Mouse (Mus musculus) myocyte (in vitro differentiated cells): ENCODE results near the gene Syt12.

Source experiments
- E2F4 ChIP-seq: IDR thresholded peaks from one replicate; pipeline ENCODE4 v1.6.1; 2011; ENCODE audit warnings: mild to moderate bottlenecking, control low read depth, moderate library complexity; ENCODE audit not compliant: insufficient read depth
- MAX ChIP-seq: IDR thresholded peaks from one replicate; pipeline ENCODE4 v1.6.1; 2011; ENCODE audit warnings: low read depth, mild to moderate bottlenecking, control low read depth
- MYOG ChIP-seq, 3 experiments: IDR thresholded peaks; one replicate each; pipeline ENCODE4 v1.6.1; 2011; ENCODE audit warnings: control low read depth in 2 of 3, low read depth in 2 of 3, mild to moderate bottlenecking in 2 of 3; ENCODE audit not compliant: insufficient read length in 2 of 3, control insufficient read depth in 1 of 3, insufficient read depth in 1 of 3
- POLR2A ChIP-seq: IDR thresholded peaks from one replicate; pipeline ENCODE4 v1.6.1; 2011; ENCODE audit warnings: low read depth, mild to moderate bottlenecking, control low read depth, moderate library complexity; ENCODE audit not compliant: insufficient read length
- POLR2AphosphoS2 ChIP-seq: IDR thresholded peaks from one replicate; pipeline ENCODE4 v1.6.1; 2011; ENCODE audit warnings: low read depth, control low read depth; ENCODE audit not compliant: insufficient read length
- REST ChIP-seq: IDR thresholded peaks from one replicate; pipeline ENCODE4 v1.6.1; 2011; ENCODE audit warnings: mild to moderate bottlenecking, control low read depth, moderate library complexity; ENCODE audit not compliant: insufficient read depth, insufficient read length
- TCF12 ChIP-seq: IDR thresholded peaks from one replicate; pipeline ENCODE4 v1.6.1; 2011; ENCODE audit warnings: mild to moderate bottlenecking, control low read depth; ENCODE audit not compliant: poor library complexity, insufficient read depth, severe bottlenecking
- USF1 ChIP-seq: IDR thresholded peaks from one replicate; pipeline ENCODE4 v1.6.1; 2011; ENCODE audit warnings: low read depth, mild to moderate bottlenecking, control low read depth, moderate library complexity

DNA sequence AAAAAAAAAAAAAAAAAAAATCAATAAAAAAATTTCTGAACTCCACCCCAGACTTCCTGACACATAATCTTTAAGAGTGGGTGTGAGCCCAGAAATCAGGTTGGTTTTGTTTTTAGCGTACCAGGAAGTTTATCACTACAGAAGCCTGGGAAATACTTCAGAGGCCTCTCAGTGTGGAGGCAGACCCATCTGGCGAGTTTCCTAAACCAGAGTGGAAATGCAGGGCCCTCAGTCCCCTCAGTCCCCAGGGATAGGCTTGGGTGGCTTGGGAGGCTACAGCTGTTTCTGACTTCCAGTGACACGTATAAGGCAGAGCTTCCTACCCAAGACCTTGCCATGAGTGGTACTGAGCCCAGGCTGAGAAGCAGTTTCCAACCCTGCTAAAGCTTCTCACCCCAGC lies 30.5 kb upstream of the Syt12 start:
- no peak for TF ChIP-seq REST
- no peak for TF ChIP-seq E2F4
- no peak for TF ChIP-seq USF1
- TF ChIP-seq POLR2AphosphoS2 = no peak
- TF ChIP-seq POLR2A = no peak
- no peak for TF ChIP-seq MAX
- TF ChIP-seq TCF12 = no peak
- no peak for TF ChIP-seq MYOG (IDR thresholded peaks at IDR 0.05; ENCODE audit: control insufficient read depth in 1 of 3, insufficient read depth in 1 of 3, insufficient read length in 2 of 3, low read depth in 2 of 3)
